Mouse (Mus musculus) layer of hippocampus, adult 18-20 months (tissue): ENCODE data around the gene Blzf1. TPM values are rescaled to one million over a fixed set of nuclear protein-coding genes. Genes with fewer than 3 reads are reported as not detected.
A peak's percentile ranks its signal among the peaks of the same experiment; 100 is the strongest.

Experiments
- DNase-seq, 2 experiments: peaks; one replicate each; pipeline ENCODE4 v3.0.0; 2022; ENCODE audit warnings: low spot score in 2 of 2
- total RNA-seq, 2 experiments: library from RNA; stranded (reverse); gene quantifications; 2 replicates each; pipeline ENCODE4 v1.2.3; 2021

The Blzf1 gene
- total RNA-seq, 2 experiments from 2014 or later: 22.1 to 22.6 TPM

DNA sequence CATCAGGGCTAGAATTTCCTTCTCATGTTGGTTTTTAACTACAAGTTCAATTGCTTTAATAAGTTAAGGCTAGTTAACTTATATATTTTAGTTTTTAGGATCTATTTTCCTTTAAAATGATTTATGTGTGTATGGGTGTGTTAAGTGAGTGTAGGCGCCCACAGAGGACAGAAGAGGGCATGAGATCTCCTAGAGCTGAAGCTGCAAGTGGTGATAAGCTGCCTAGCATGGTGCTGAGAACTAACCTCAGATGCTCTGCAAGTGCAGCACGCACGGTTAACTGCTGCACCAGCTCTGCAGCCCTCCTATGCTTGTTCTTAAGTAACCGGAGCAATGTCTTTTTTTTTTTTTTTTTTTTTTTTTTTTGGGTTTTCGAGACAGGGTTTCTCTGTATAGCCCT, 10.8 kb downstream of the Blzf1 start:
- no peak for DNase-seq

DNA sequence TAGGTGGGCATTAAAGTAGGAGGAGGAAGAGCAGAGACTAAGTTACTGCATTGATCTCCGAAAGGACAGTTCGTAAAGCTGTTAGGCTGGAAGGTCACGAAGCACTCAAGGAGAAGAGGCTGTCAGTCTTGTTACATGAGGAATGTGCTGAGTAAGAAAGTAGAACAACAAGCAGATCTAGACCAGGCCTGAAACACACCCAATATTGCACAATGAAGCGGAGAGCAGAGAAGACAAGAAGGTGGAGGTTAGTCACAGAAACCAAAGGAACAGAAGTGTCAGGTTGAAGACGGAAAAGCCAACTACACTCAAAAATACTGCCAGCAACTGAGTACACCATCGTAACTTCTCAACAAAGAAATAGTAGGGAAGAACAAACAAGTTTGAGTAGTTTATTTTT, 13.2 kb downstream of the Blzf1 start:
- DNase-seq: no peak

GRCm38 (mm10) chr1:164292040-164292439, 15.2 kb downstream of the Blzf1 start:
- DNase-seq: no peak

DNA sequence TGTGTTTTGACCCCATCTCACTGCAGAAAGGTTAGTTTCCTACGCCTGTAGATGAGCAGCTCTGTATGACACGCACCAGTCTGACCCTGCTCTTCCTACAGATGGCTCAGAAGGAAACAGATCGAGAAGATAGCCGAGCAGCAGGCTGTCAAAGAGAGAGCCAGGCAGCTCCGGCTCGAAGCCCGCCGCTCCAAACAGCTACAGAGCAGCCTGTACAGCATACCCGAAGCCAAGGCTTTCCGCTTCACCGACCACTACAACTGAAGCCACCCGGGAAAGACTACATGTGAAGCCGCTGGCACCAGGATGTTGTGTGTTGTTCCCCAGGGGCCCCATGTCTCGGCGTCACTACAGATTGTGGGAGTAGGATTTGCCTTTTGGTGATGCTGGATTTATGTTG, 19.9 kb downstream of the Blzf1 start:
- DNase-seq: peak in 1 of 2 experiments; percentile 33

DNA sequence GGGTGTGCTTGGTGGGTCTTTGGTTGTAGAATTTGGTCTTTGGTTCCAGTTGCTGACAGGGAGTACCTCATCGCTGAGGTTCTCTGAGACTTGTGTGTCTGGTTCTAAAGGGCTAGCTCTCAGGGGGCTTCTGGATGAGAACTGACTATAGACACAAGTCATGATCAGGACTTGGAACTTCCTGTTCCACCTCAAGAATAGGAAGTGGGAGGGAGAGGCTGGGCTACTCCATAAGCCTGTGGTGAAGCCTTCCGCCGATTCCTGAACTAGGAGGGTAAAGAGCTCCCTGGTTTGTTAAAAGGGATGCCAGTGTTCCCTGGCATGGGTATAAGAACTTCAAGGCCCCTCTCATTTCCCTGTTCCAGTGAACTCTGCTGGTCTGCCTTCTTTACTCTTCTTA, 23.3 kb downstream of the Blzf1 start:
- DNase-seq: no peak

DNA sequence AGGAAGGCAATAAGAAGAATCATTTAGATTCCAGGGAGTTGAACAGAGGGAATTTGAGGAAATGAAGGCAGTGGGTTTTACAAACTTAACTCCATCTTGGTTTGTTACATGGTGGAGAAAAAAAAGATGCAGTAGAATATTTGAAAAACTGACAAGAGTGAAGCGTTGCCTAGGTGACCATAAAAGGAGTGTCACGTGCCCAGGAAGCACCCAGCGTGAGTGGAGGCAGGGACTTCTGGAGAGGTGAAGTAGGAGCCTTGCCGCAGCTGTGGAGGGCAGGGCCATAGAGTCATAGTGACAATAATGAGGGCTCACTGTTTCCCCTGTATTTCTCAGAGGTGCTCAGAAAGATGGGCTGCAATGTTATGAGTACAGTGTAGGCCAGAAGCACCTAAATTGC, 28.0 kb downstream of the Blzf1 start:
- no peak for DNase-seq

GRCm38 (mm10) chr1:164276552-164276951, 30.7 kb downstream of the Blzf1 start:
- DNase-seq: no peak

GRCm38 (mm10) chr1:164275455-164275954, 31.8 kb downstream of the Blzf1 start, which contains the start of gene Ccdc181:
TSS of gene Ccdc181 (plus strand) at chr1:164275585.
- DNase-seq: peak; percentile 94 to 97

GRCm38 (mm10) chr1:164273659-164274058, 33.6 kb downstream of the Blzf1 start:
- no peak for DNase-seq

GRCm38 (mm10) chr1:164270941-164271340, 36.3 kb downstream of the Blzf1 start:
- no peak for DNase-seq

- DNase-seq: peak; percentile 42 to 76
These were observed 45.7 kb downstream of the Blzf1 start for GRCm38 (mm10) chr1:164261553-164261952.

DNA sequence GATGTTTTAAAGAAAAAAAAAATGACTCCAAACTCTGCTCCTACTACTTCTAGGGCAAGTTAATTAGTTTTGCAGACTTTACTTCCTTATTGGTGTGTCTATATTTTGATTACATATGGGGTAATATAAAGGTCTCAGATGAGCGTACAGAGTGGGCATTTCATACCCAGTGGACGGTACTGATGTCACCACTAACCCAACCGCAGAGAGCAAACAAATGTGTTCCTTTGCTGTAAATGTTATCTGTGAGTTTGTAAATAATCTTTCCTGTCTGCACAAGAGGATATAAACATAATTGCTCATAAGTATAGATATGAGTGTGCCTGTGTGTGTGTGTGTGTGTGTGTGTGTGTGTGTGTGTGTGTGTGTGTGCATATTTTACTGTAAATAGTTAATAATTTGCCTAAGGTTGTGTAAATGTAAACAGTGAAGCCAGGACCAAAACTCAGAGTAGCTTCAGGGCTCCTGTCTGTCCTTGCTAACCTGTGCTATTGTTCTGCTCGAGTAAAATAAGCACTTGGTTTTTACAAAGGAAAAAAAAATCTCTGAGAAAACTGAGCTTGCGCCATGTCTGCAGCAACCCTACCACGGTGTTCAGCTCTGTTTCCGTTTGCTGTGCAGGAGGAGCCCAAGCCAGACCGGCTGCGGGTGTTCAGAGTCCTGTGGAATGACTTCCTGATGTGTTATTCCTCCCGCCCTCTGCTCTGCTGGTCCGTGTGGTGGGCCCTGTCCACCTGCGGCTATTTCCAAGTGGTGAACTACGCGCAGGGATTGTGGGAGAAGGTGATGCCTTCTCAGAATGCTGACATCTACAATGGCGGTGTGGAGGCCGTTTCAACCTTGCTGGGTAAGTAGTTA, 46.9 kb downstream of the Blzf1 start:
- no peak for DNase-seq

DNA sequence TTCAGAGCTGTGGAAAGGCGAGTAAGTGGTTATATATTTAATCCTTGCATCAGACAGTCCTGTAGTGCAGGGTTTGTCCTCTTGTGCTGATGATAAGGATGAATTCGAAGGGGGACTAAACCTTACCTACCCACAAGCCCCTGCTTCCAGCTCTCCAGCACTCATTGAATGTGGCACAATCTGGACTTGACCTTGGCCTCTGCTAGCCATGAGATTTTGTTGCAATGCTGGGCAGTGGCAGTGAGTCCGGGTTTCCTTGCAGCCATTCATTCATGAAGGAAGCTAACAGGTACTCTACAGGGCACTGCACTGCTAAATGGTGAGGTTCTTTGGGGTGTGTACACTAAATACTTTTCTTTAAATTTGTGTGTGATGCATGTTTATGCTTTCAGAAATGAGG, 52.5 kb downstream of the Blzf1 start:
- no peak for DNase-seq

DNA sequence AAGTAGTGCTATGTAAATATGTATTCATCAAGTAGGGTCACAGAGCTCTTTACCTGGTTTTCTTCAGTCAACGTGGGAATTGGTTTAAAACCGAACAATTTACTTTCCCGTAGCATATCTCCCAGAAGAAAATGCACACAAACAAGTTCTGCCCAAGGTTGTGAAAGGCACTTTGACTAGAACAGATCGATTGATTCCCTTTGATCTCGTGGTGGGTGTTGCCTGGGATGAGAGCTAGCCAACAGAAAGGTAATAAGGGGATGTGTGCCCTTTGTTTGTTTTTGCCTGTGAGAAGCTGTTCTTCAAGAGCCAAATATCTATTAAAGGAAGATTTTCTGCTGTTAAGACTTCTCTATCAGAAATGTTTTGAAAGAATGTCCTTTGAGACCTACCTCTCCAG, 54.7 kb downstream of the Blzf1 start:
- DNase-seq: no peak

DNA sequence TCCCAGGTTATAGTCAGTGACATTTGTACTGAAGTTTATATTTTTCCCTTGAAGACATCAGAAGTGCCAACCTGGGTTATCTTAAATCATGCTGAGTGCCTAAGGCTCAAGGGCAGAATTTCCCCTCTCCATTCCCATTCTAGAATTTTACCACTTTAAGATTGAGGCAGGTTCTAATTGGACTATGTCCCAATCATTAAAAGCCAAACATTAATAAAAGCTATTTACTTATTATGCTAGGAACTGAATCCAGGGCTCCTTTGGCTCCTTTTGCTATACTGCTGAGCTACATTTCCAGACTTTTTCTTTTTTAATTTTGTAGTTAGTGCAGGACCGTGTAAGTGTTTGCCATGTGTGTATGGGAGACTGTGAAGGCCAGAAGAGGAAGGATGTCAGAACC, 55.9 kb downstream of the Blzf1 start:
- no peak for DNase-seq

GRCm38 (mm10) chr1:164250391-164251150, 56.7 kb downstream of the Blzf1 start:
- no peak for DNase-seq

DNA sequence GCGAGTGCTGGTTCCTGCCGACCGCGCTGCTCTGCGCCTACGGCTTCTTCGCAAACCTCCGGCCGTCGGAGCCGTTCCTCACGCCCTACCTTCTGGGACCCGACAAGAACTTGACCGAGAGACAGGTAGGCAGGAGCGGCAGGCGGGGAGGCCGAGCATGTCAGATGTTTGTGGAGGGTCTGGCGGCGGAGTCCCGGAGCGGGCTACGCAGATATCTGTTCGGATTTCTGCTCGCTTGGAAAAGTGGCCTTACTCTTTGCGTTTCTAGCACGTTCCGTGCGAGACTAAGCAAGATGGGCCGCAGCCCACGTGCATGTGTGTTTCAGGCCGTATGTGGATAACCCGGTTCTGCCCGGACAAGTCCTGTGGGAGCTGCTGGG, 58.0 kb downstream of the Blzf1 start:
- peak in 1 of 2 experiments; percentile 34 for DNase-seq

GRCm38 (mm10) chr1:164248465-164249331, 58.6 kb downstream of the Blzf1 start, which contains the start of gene Slc19a2:
TSS of gene Slc19a2 (plus strand) at chr1:164249046.
- DNase-seq: peak; percentile 95 to 98

GRCm38 (mm10) chr1:164247971-164248370, 59.3 kb downstream of the Blzf1 start:
- DNase-seq: no peak

DNA sequence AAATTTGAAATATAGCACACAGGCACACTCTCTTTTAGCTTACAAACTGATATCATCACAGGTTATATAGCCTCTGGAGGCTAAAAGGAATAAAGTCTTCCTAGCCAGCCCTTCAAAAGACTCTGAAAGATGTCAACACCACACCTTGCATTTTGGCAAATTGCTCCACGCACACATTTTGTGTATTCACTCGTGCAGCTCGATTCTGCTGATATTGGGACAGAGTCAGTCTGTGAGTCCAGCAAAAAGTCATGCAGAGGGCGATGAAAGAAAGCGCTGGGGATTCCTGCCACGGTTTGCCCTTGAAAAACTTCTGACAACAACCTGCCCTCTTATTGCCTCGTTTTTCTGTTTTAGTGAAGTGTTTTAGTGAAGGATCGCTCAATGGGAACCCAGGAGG, 59.8 kb downstream of the Blzf1 start:
- DNase-seq: no peak

DNA sequence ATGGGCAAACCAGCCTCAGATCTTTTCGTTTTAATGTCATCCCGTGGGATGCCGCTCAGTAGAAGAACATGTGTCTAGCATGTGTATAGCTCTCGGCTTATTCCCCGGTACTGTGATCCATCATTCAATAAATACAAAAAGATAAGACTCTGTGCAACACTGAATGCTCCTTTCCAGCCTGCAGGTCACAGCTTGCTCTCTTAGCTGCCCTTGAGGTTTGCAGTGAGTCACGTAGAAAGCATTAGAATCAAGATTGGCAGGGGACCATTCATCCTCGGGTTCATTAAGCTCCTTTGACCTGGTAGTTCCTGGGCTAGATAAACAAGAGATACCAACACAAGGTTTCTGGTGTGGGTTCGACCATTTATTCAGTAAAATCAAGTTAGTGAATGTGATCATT, 64.5 kb downstream of the Blzf1 start:
- no peak for DNase-seq
